Mouse (Mus musculus): ENCODE data around the gene Izumo1. TPM values are rescaled to one million over a fixed set of nuclear protein-coding genes. Genes with fewer than 3 reads are reported as not detected.
A peak's percentile ranks its signal among the peaks of the same experiment; 100 is the strongest.

Izumo1 gene
- polyA plus RNA-seq, 1 experiment from 2014 or later: 0.15 TPM

DNA sequence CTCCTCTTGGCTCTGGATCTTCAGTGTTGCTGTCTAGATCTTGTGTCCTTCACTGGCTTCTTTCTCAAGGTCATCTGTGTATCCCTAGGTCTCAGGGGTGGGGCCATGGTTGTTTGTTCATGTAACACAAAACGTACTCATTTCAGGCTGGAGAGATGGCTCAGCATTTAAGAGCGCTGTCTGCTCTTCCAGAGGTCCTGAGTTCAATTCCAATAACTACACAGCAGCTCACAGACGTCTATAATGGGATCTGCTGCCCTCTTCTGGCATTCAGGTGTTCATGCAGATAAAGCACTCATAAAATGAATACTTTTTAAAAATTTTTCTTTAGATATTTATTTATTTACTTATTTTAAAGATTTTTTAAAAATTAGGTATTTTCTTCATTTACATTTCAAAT is 30.7 kb upstream of the Izumo1 start:
- Histone ChIP-seq H3K4me3 (replicated peaks; ENCODE audit: low read length) (no peak overlapping the region), H3K9me3 (replicated peaks; ENCODE audit: control insufficient read depth, low read length) (no peaks in the 10 kb centered on the region), H3K9ac (ENCODE audit: low read length) (no peak overlapping the region), H3K4me1 (ENCODE audit: control insufficient read depth, insufficient read depth, low read length) (peaks cover 4% of the 10 kb centered on the region; the same call in 1 of the 2 replicates), H3K27me3 (ENCODE audit: control insufficient read depth, insufficient read depth, low read length) (no peaks in the 10 kb centered on the region), H3K4me2 (ENCODE audit: low read depth, low read length) (no peak overlapping the region), H3K27ac (ENCODE audit: low read length) (no peak overlapping the region), H3K36me3 (ENCODE audit: control insufficient read depth, insufficient read depth, low read length) (peaks cover 3% of the 10 kb centered on the region)
- WGBS: 55% methylated on average over 3 of the region's 3 CpGs
- ATAC-seq (ENCODE audit: insufficient read depth, low FRiP score): no peak

DNA sequence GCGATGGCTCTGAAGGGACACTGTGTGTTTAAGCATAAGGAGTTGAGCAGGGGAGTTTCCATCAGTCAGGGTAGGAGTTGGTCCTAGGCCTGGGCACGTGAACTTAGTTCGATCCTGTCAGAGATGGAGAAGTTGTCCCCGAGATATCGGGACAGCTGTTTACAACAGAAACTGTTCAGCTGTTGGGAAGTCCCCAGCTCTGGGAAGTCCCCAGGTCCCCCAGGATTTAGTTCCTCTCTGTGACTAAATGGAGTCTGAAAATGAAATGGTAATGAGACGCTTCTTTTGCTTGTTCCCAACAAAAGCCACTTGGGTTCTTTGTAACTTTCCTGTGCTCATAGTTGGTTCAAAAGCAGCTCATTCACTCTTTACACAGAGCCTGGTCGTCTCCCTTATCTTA is 29.7 kb upstream of the Izumo1 start:
- 70% methylated on average over 7 of the region's 7 CpGs for WGBS
- Histone ChIP-seq H3K9me3 (replicated peaks; ENCODE audit: control insufficient read depth, low read length) (no peaks in the 10 kb centered on the region), H3K4me1 (ENCODE audit: control insufficient read depth, insufficient read depth, low read length) (peaks cover 4% of the 10 kb centered on the region; the same call in 1 of the 2 replicates), H3K27me3 (ENCODE audit: control insufficient read depth, insufficient read depth, low read length) (no peaks in the 10 kb centered on the region), H3K9ac (ENCODE audit: low read length) (no peak overlapping the region), H3K4me3 (replicated peaks; ENCODE audit: low read length) (no peak overlapping the region), H3K36me3 (ENCODE audit: control insufficient read depth, insufficient read depth, low read length) (no peaks in the 10 kb centered on the region), H3K27ac (ENCODE audit: low read length) (no peak overlapping the region), H3K4me2 (ENCODE audit: low read depth, low read length) (no peak overlapping the region)
- ATAC-seq (ENCODE audit: insufficient read depth, low FRiP score): no peak

DNA sequence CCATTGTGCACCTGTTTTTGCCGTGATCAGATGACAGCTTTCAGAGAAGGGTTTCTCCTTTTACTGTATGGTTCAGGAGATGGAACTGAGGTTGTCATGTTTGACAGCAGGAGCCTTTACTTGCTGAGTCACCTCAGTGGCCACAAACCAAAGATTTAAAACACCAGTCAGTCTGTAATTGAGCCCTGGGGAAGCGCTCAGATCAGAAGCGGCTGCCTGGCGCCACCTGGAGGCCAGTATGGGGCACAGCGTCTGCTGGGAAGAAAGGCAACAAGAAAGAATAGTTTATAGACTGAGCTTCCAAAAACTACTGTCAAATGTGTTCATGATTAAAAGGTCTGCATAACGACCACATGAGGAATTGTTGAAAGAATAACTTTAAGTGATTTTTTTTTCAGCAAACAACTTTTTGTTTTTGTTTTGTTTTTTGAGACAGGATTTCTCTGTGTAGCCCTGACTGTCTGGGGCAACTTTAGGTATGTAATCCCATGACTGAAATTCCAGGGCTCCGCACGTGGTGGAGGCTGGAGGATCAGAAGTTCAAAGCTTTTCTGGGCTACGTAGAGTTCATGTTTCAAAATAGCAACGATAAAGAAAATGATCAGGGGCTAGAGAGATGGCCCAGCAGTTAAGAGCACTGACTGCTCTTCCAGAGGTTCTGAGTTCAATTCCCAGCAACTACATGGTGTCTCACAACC is 28.3 kb upstream of the Izumo1 start:
- WGBS: 21% methylated on average over 10 of the region's 10 CpGs
- Histone ChIP-seq H3K4me1 (ENCODE audit: control insufficient read depth, insufficient read depth, low read length) (peaks cover 4% of the 10 kb centered on the region; the same call in 1 of the 2 replicates), H3K36me3 (ENCODE audit: control insufficient read depth, insufficient read depth, low read length) (no peaks in the 10 kb centered on the region), H3K4me2 (ENCODE audit: low read depth, low read length) (no peak overlapping the region), H3K9ac (ENCODE audit: low read length) (no peak overlapping the region), H3K27me3 (ENCODE audit: control insufficient read depth, insufficient read depth, low read length) (no peaks in the 10 kb centered on the region), H3K9me3 (replicated peaks; ENCODE audit: control insufficient read depth, low read length) (no peaks in the 10 kb centered on the region), H3K4me3 (replicated peaks; ENCODE audit: low read length) (no peak overlapping the region), H3K27ac (ENCODE audit: low read length) (no peak overlapping the region)
- no peak for ATAC-seq (ENCODE audit: insufficient read depth, low FRiP score)

GRCm38 (mm10) chr7:45595176-45595575 is 26.4 kb upstream of the Izumo1 start:
- H3K4me1 ChIP-seq (ENCODE audit: control insufficient read depth, insufficient read depth, low read length): peaks cover 6% of the 10 kb centered on the region; the same call in 1 of the 2 replicates
- H3K4me2 ChIP-seq (ENCODE audit: low read depth, low read length): no peak overlapping the region
- H3K36me3 ChIP-seq (ENCODE audit: control insufficient read depth, insufficient read depth, low read length): no peaks in the 10 kb centered on the region
- no peaks in the 10 kb centered on the region for H3K27me3 ChIP-seq (ENCODE audit: control insufficient read depth, insufficient read depth, low read length)
- H3K9me3 ChIP-seq (replicated peaks; ENCODE audit: control insufficient read depth, low read length): no peaks in the 10 kb centered on the region
- no peak overlapping the region for H3K27ac ChIP-seq (ENCODE audit: low read length)
- no peak overlapping the region for H3K9ac ChIP-seq (ENCODE audit: low read length)
- no peak overlapping the region for H3K4me3 ChIP-seq (replicated peaks; ENCODE audit: low read length)
- 83% methylated on average over 4 of the region's 4 CpGs for WGBS
- no peak for ATAC-seq (ENCODE audit: insufficient read depth, low FRiP score)

DNA sequence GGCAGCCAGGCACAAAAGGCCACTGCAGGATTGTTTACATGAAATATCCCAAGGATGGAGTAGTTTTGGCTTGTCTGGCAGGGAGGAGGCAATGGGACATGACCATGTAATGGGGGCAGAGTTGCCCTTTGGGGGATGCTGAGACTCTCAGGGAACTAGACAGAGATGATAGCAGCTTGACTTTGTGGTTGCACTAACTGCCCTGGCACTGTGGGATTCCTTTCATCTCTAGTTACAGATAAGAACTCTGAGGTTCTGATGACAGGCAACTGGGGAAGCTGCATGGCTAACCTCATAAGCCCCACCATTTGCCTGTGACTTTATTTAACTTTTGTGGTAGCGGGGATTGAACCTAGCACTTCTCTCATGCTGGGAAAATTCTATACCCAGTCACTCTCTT is 25.5 kb upstream of the Izumo1 start:
- Histone ChIP-seq H3K9ac (ENCODE audit: low read length) (no peak overlapping the region), H3K4me1 (ENCODE audit: control insufficient read depth, insufficient read depth, low read length) (peaks cover 6% of the 10 kb centered on the region; the same call in 1 of the 2 replicates), H3K36me3 (ENCODE audit: control insufficient read depth, insufficient read depth, low read length) (no peaks in the 10 kb centered on the region), H3K27ac (ENCODE audit: low read length) (no peak overlapping the region), H3K27me3 (ENCODE audit: control insufficient read depth, insufficient read depth, low read length) (no peaks in the 10 kb centered on the region), H3K4me3 (replicated peaks; ENCODE audit: low read length) (no peak overlapping the region), H3K4me2 (ENCODE audit: low read depth, low read length) (no peak overlapping the region), H3K9me3 (replicated peaks; ENCODE audit: control insufficient read depth, low read length) (no peaks in the 10 kb centered on the region)
- 78% methylated on average over 1 of the region's 1 CpGs for WGBS
- no peak for ATAC-seq (ENCODE audit: insufficient read depth, low FRiP score)

GRCm38 (mm10) chr7:45597013-45597412 is 24.6 kb upstream of the Izumo1 start:
- H3K4me1 ChIP-seq (ENCODE audit: control insufficient read depth, insufficient read depth, low read length): peaks cover 6% of the 10 kb centered on the region; the same call in 1 of the 2 replicates
- no peaks in the 10 kb centered on the region for H3K9me3 ChIP-seq (replicated peaks; ENCODE audit: control insufficient read depth, low read length)
- no peak overlapping the region for H3K4me3 ChIP-seq (replicated peaks; ENCODE audit: low read length)
- no peak overlapping the region for H3K9ac ChIP-seq (ENCODE audit: low read length)
- H3K36me3 ChIP-seq (ENCODE audit: control insufficient read depth, insufficient read depth, low read length): no peaks in the 10 kb centered on the region
- ATAC-seq (ENCODE audit: insufficient read depth, low FRiP score): no peak
- no peaks in the 10 kb centered on the region for H3K27me3 ChIP-seq (ENCODE audit: control insufficient read depth, insufficient read depth, low read length)
- H3K27ac ChIP-seq (ENCODE audit: low read length): no peak overlapping the region
- 86% methylated on average over 5 of the region's 5 CpGs for WGBS
- no peak overlapping the region for H3K4me2 ChIP-seq (ENCODE audit: low read depth, low read length)

DNA sequence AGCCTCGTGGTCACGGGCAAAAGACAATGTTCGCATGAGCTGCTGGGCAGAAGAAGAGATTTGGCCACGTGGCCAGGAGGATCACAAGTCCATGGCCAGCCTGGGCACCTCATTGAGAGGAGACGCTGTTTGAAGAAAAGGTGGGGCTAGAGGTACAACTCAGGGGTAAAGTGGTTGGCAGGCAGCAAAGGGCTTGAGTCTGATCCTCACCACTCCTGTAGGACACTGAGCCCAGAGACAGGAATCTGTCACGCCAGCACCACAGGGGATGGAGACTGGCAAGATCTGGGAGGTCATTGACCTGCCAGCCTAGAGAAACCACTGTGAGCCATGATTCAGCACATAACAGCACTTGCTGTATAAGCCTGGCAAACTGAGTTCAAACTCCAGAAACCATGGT is 24.1 kb upstream of the Izumo1 start:
- ATAC-seq (ENCODE audit: insufficient read depth, low FRiP score): no peak
- H3K4me1 ChIP-seq (ENCODE audit: control insufficient read depth, insufficient read depth, low read length): peaks cover 6% of the 10 kb centered on the region; the same call in 1 of the 2 replicates
- H3K9me3 ChIP-seq (replicated peaks; ENCODE audit: control insufficient read depth, low read length): no peaks in the 10 kb centered on the region

DNA sequence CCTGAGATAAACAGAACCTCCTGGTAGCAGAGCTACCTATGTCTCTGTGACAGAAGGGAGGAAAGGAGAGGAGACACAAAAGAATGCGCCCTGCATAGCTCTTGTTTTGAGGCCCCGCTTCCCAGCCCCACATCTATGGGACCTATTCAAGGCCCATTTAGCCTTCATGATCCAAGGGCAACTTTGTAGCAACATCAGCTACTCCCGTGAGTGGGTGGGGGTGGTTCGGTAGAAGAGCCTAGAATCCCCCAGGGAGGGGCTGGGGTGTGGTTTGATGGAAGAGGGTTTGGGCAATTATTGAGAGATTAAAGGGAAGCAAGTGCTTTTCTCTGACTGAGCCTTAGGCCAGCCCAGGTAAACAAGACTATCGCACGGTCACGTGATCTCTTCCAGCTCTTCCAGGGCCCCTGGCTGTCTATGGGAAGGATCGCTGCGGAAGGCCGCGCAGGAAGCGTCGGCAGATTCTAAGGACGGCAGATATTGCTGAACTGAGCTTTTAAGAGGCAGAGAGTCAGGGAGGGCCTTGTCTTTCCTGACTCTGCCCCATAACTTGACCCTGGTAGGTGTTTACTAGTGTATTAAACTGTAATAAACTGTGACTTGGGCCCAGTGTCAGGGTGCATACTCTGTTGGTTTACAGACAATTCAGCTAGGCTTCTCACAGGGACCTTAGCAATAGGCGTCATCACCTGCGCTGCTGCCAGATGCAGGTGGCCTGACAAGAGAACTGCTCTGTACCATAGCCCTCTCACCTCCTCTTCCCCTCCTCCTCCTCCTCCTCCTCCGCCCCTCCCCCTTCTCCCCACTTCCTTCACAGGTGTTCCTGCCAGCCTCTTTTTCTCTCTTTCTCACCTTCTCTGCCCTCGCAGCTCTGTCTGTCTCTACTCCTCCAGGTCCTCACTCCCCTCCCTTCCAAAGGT is 22.4 kb upstream of the Izumo1 start:
- H3K27me3 ChIP-seq (ENCODE audit: control insufficient read depth, insufficient read depth, low read length): no peaks in the 10 kb centered on the region
- H3K4me1 ChIP-seq (ENCODE audit: control insufficient read depth, insufficient read depth, low read length): peaks cover 6% of the 10 kb centered on the region; the same call in 1 of the 2 replicates
- H3K9me3 ChIP-seq (replicated peaks; ENCODE audit: control insufficient read depth, low read length): no peaks in the 10 kb centered on the region
- no peak overlapping the region for H3K4me3 ChIP-seq (replicated peaks; ENCODE audit: low read length)
- 37% methylated on average over 18 of the region's 18 CpGs for WGBS
- H3K9ac ChIP-seq (ENCODE audit: low read length): peak overlapping the region; percentile 30
- peak overlapping the region; percentile 3; the same call in 1 of the 2 replicates for H3K4me2 ChIP-seq (ENCODE audit: low read depth, low read length)
- ATAC-seq (ENCODE audit: insufficient read depth, low FRiP score): peak; percentile 74
- no peaks in the 10 kb centered on the region for H3K36me3 ChIP-seq (ENCODE audit: control insufficient read depth, insufficient read depth, low read length)
- H3K27ac ChIP-seq (ENCODE audit: low read length): no peak overlapping the region

More for the DNA sequence above, 24.1 kb upstream of the Izumo1 start:
- no peak overlapping the region for H3K4me3 ChIP-seq (replicated peaks; ENCODE audit: low read length)
- H3K36me3 ChIP-seq (ENCODE audit: control insufficient read depth, insufficient read depth, low read length): no peaks in the 10 kb centered on the region
- no peak overlapping the region for H3K27ac ChIP-seq (ENCODE audit: low read length)
- no peaks in the 10 kb centered on the region for H3K27me3 ChIP-seq (ENCODE audit: control insufficient read depth, insufficient read depth, low read length)
- WGBS: 85% methylated on average over 6 of the region's 6 CpGs
- H3K9ac ChIP-seq (ENCODE audit: low read length): no peak overlapping the region
- no peak overlapping the region for H3K4me2 ChIP-seq (ENCODE audit: low read depth, low read length)

- Histone ChIP-seq H3K27me3 (ENCODE audit: control insufficient read depth, insufficient read depth, low read length) (no peaks in the 10 kb centered on the region), H3K4me1 (ENCODE audit: control insufficient read depth, insufficient read depth, low read length) (no peaks in the 10 kb centered on the region), H3K4me3 (replicated peaks; ENCODE audit: low read length) (no peak overlapping the region), H3K36me3 (ENCODE audit: control insufficient read depth, insufficient read depth, low read length) (no peaks in the 10 kb centered on the region), H3K9me3 (replicated peaks; ENCODE audit: control insufficient read depth, low read length) (no peaks in the 10 kb centered on the region), H3K27ac (ENCODE audit: low read length) (peak overlapping the region; percentile 86), H3K4me2 (ENCODE audit: low read depth, low read length) (no peak overlapping the region), H3K9ac (ENCODE audit: low read length) (no peak overlapping the region)
- peak; percentile 75 for ATAC-seq (ENCODE audit: insufficient read depth, low FRiP score)
- 56% methylated on average over 9 of the region's 9 CpGs for WGBS
These were observed 15.8 kb upstream of the Izumo1 start for GRCm38 (mm10) chr7:45605704-45606289.

Measured in stomach, embryonic 16.5 days (tissue).